Mouse (Mus musculus) lung, postnatal 0 days (tissue): ENCODE measurements around the gene Gm10061.

Source experiments
- CTCF ChIP-seq: IDR thresholded peaks from 2 replicates; pipeline ENCODE4 v1.5.1; 2016; ENCODE audit warnings: antibody characterized with exemption, mild to moderate bottlenecking
- EP300 ChIP-seq: IDR thresholded peaks from 2 replicates; pipeline ENCODE4 v1.6.1; 2016; ENCODE audit warnings: antibody characterized with exemption, mild to moderate bottlenecking, control low read depth

DNA sequence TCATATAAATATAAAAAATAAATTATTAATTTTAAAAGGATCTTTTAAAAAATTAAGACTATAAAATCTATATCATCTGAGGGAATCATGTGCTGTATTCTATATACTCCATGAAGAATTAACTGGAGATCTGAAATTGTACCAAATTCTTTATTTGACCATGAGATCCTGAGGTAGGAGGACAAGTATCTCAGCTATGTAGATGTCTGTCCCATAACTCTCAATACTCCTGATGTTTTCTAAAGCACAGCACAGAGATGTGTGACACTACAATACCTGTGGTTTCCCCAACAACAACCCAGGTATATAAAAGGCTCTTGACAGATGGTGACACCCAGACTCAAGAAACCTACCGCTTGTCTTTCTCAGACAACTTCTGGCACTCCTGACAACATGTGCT is 10.3 kb upstream of the Gm10061 start, which contains the start of gene Gm6358:
- TF ChIP-seq CTCF (no peak), EP300 (no peak)
